Mouse (Mus musculus): Measurements from ENCODE around the gene Gm7694.
A peak's percentile ranks its signal among the peaks of the same experiment; 100 is the strongest.

Gm7694 gene

DNA sequence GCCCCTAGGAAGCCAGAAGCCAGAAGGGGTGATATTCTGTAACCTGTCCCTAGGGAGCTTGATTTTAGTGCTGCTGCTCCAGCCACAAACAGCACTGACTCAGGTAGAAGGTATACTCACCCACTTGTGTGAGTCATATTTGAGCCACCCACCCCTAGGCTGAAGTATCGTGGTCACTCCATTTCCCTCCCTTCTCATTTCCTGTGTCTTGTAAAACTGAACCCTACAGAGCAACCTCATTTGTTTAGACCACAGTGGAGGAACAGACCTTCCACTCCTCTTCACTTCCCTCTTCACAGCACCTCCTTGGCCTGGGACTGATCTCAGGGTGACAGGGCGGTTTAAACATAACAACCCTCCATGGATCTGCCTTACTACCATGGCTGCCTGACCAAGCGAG, 29.1 kb downstream of the Gm7694 start, which contains the start of gene Sh2d1b1:
Gene Sh2d1b1 (plus strand): TSS at position 305 of the 400 bp plus-strand sequence.
- no peak for DNase-seq

DNA sequence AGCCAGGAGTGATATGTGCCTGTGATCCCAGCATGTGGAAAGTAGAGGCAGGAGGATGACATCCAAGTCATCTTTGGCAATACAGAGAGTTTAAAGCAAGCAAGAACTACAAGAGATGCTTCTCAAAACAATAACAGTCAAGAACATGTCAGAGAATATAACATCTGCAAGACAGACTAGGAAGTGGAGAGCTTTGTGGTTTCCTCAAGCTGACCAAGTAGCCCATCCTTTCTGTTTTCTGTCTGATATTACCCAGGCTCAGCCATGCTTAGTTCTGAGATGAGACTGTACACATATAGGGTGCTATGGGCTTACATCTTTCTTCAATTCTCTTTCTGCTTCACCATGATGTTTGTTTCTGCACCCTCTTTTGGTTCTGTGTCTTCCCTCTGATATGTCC, 32.9 kb downstream of the Gm7694 start:
- DNase-seq: no peak

DNA sequence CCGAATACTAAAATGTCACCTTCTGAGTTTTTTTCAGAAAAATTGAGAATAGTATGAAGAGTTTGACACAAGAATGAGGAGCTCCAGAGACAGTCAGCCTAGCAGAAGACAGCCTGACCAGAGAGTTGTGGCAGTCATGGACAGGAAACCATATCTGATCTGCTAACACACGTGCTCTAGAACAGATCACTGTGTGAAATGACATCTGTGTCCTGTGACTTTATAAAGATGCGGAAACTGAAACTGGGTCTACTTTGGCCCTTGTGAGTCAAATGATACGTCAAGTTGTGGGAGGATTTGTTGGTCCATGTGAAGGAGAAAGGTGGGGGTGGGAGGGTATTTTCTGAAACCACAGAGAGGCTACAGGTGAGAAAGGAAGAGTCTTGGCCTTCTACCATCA, 35.4 kb downstream of the Gm7694 start:
- DNase-seq: no peak

DNA sequence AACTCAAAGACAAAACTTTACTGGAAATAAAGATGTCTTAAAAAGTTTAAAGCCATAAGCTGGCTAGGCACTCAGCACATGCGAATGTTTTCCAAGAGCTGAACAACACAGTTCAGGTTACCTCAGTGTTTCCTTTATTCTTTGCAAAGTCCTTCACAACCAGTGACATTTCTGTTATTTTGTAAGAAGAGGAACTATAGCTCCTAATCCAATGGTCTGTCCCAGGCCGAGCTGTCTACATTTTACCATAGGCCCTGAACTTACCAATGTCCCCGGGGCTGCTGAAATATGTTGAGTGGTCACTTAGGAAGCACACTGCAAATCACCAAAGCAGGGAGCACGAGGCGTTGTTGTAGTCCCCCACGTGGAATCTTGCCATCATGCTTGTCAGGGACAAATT, 35.9 kb downstream of the Gm7694 start:
- no peak for DNase-seq

DNA sequence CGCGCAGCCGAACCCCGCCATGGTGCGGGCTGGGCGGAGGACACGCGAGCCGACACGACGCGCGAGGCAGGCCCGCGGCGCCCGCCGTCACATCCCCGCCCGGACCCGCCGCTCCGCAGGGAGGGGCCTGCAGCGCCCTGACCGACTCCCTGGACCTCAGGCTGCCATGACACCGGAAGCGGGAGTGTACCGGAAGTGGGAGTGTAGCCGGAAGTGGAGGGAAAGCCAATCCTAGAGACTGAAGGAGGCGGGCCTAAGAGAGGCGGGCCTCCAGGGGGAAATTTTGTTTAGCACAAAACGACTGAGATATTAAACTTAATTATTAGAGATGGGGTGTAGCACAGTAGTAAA, 50.6 kb downstream of the Gm7694 start:
- DNase-seq: peak; percentile 83

DNA sequence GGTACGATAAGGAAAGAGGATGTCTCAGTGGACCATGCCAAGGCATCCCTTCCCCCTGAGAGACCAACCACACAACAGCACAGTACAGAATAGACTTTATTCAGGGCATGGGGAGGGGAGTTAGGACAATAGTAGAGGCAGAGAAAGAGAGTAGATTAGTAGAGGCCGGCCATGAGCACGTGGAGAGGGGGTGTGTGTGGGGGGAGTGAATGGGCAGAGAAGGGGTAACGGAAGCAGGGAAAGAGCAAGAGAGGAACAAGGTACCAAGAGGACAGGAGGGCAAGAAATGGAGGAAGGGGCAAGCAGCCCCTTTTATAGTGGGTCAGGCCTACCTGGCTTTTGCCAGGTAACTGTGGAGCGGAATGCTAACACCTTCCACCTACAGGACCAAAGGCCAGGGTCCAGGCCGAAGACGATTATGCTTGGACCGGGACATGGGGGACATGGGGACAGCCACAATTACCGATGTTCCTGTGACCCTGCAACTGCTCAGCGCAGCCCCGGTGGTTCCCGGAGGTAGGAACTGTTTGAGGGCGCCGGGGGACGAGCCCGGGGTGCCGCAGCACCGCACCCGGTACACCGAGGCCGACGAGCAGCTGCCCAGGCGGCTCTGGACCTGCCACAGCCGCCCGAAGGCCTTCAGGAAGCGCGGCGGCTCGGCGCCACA, 51.1 kb downstream of the Gm7694 start:
- no peak for DNase-seq

All from cerebellum, adult 11 months (tissue).